Mouse (Mus musculus) heart, embryonic 14.5 days (tissue): ENCODE measurements around the gene Tes3-ps. TPM values are rescaled to one million over a fixed set of nuclear protein-coding genes. Genes with fewer than 3 reads are reported as not detected.
A peak's percentile ranks its signal among the peaks of the same experiment; 100 is the strongest.

Experiments used
- ATAC-seq: fragments of 200-750 bp; cut with Nextera tagmentation; 2 replicates; pipeline ENCODE4 v1.8.0; 2017; ENCODE audit warnings: low read depth, moderate TSS enrichment; ENCODE audit not compliant: insufficient number of reproducible peaks, insufficient read depth, low FRiP score
- H3K27ac ChIP-seq, 2 experiments: fragments of 200-500 bp in 1 of 2; fragments of 300-500 bp in 1 of 2; sonication (generic) in 1 of 2; replicated peaks in 1 of 2; 2 replicates each; pipeline ENCODE4 v1.5.1; 2012 to 2014; ENCODE audit warnings: low read depth in 2 of 2, low read length in 2 of 2, control low read depth in 1 of 2, mild to moderate bottlenecking in 1 of 2, mixed read lengths in 1 of 2; ENCODE audit not compliant: control insufficient read depth in 1 of 2, insufficient read depth in 1 of 2
- H3K27me3 ChIP-seq: fragments of 300-500 bp; sonication (generic); 2 replicates; pipeline ENCODE4 v1.6.1; 2014; ENCODE audit warnings: mild to moderate bottlenecking, low read length, control low read depth; ENCODE audit not compliant: control insufficient read depth, insufficient read depth
- H3K36me3 ChIP-seq: fragments of 300-500 bp; sonication (generic); 2 replicates; pipeline ENCODE4 v1.6.1; 2014; ENCODE audit warnings: mild to moderate bottlenecking, control low read depth, low read length, mixed read lengths; ENCODE audit not compliant: control insufficient read depth, insufficient read depth
- H3K4me1 ChIP-seq, 2 experiments: fragments of 200-500 bp in 1 of 2; fragments of 300-500 bp in 1 of 2; sonication (generic) in 1 of 2; 2 replicates each; pipeline ENCODE4 v1.6.1; 2012 to 2014; ENCODE audit warnings: low read length in 2 of 2, control low read depth in 1 of 2, mixed read lengths in 1 of 2; ENCODE audit not compliant: control insufficient read depth in 2 of 2, insufficient read depth in 2 of 2
- H3K4me2 ChIP-seq: fragments of 300-500 bp; sonication (generic); 2 replicates; pipeline ENCODE4 v1.6.1; 2014; ENCODE audit warnings: mild to moderate bottlenecking, low read length
- H3K4me3 ChIP-seq, 2 experiments: fragments of 200-500 bp in 1 of 2; fragments of 300-500 bp in 1 of 2; sonication (generic) in 1 of 2; 2 replicates each; pipeline ENCODE4 v1.5.1; 2012 to 2014; ENCODE audit warnings: low read length in 2 of 2, mild to moderate bottlenecking in 2 of 2, control low read depth in 1 of 2, low read depth in 1 of 2, moderate library complexity in 1 of 2; ENCODE audit not compliant: control insufficient read depth in 1 of 2, insufficient read depth in 1 of 2
- H3K9ac ChIP-seq: fragments of 300-500 bp; sonication (generic); 2 replicates; pipeline ENCODE4 v1.6.1; 2014; ENCODE audit warnings: mild to moderate bottlenecking, low read length
- H3K9me3 ChIP-seq: fragments of 300-500 bp; sonication (generic); 2 replicates; pipeline ENCODE4 v1.6.1; 2016; ENCODE audit warnings: low read length, control low read depth; ENCODE audit not compliant: control insufficient read depth
- WGBS: fragments of 180-500 bp; shearing (Covaris S2); extraction: QIAGEN DNeasy Blood & Tissue Kit; methylation state at CpG from one replicate; pipeline ENCODE4 v1.1.7; 2014; 5-methylcytosine and 5-hydroxymethylcytosine counted together
- polyA plus RNA-seq: library from polyadenylated mRNA; unstranded; fragments of >200 nt; fragmentation: Nextera tagmentation; extraction: Ambion mirVana; gene quantifications from 2 replicates; pipeline ENCODE4 v1.2.1, GENCODE M21; 2014

Gene Tes3-ps
- polyA plus RNA-seq, 1 experiment from 2014 or later, result 0.73 TPM

DNA sequence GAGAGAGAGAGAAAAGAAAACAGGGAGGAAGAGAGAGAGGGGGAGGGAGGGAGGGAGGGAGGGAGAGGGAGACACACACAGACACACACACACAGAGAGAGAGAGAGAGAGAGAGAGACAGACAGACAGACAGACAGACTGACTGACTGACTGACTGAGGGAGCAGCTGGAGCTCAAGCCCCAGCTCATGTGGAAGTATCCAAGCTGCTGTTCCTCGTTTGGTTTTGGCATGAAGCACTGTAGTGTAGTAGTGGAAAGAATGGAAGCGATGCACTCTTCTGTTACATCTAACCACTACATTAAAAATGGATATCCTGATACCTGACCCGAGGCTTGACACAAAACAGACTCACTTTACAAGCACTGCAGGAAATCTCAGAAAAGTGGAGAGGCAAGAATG, 52.5 kb downstream of the Tes3-ps start:
- Histone ChIP-seq H3K4me2 (peak overlapping the region; percentile 40), H3K36me3 (no peaks in the 10 kb centered on the region), H3K9me3 (no peaks in the 10 kb centered on the region), H3K9ac (peak overlapping the region; percentile 8; the same call in 1 of the 2 replicates), H3K27me3 (no peaks in the 10 kb centered on the region), H3K27ac (peak overlapping the region; percentile 41 to 67; a peak in 3 of 4 replicates), H3K4me3 (no peak overlapping the region), H3K4me1 (peaks cover 2 to 5% of the 10 kb centered on the region in 2 experiments; a peak in 3 of 4 replicates)
- 10% methylated on average over 3 of the region's 3 CpGs for WGBS
- ATAC-seq, result no peak

Other genes with a start within 250 kb of the Tes3-ps start
- 1.9 and 2.5 TPM in 2 replicates for gene Susd3, start 244.6 kb upstream of the Tes3-ps start, polyA plus RNA-seq
- 0.09 TPM in 2 replicates for gene Fgd3, start 173.0 kb upstream of the Tes3-ps start, polyA plus RNA-seq
- 47.3 and 48.3 TPM in 2 replicates for gene Bicd2, start 151.7 kb upstream of the Tes3-ps start, polyA plus RNA-seq
- gene Ippk, start 72.1 kb upstream of the Tes3-ps start, polyA plus RNA-seq, result 10.8 and 11.2 TPM in 2 replicates
- gene Ecm2, start 11.5 kb downstream of the Tes3-ps start, polyA plus RNA-seq, result 3.7 and 5.6 TPM in 2 replicates
- 17.9 and 19.9 TPM in 2 replicates for gene Aspn, start 51.1 kb downstream of the Tes3-ps start, polyA plus RNA-seq
- 0.19 and 0.45 TPM in 2 replicates for gene Omd, start 89.1 kb downstream of the Tes3-ps start, polyA plus RNA-seq
- 30.3 and 39.4 TPM in 2 replicates for gene Ogn, start 114.7 kb downstream of the Tes3-ps start, polyA plus RNA-seq
- gene Cenpp, start 159.5 kb downstream of the Tes3-ps start, polyA plus RNA-seq, result 27.5 and 27.7 TPM in 2 replicates
- 9.7 and 14.3 TPM in 2 replicates for gene Nol8, start 159.8 kb downstream of the Tes3-ps start, polyA plus RNA-seq
- gene Iars, start 188.8 kb downstream of the Tes3-ps start, polyA plus RNA-seq, result 52.0 and 59.3 TPM in 2 replicates